Mouse (Mus musculus) embryonic facial prominence, embryonic 14.5 days (tissue): ENCODE results near the gene Col24a1. TPM values are rescaled to one million over a fixed set of nuclear protein-coding genes. Genes with fewer than 3 reads are reported as not detected.

Source experiments
- ATAC-seq: fragments of 200-750 bp; cut with Nextera tagmentation; 2 replicates; pipeline ENCODE4 v1.8.0; 2017; ENCODE audit warnings: low read depth, moderate number of reproducible peaks, moderate TSS enrichment
- DNase-seq: peaks from one replicate; pipeline ENCODE4 v3.0.0-alpha.2; 2015; ENCODE audit warnings: low spot score
- H3K27ac ChIP-seq: fragments of 300-500 bp; sonication (generic); replicated peaks from 2 replicates; pipeline ENCODE4 v1.5.1; 2014; ENCODE audit warnings: low read depth, mild to moderate bottlenecking, low read length, moderate library complexity
- H3K27me3 ChIP-seq: fragments of 300-500 bp; sonication (generic); replicated peaks from 2 replicates; pipeline ENCODE4 v1.6.1; 2014; ENCODE audit warnings: low read length; ENCODE audit not compliant: control insufficient read depth, insufficient read depth
- H3K36me3 ChIP-seq: fragments of 300-500 bp; sonication (generic); 2 replicates; pipeline ENCODE4 v1.6.1; 2014; ENCODE audit warnings: low read length, mixed read lengths; ENCODE audit not compliant: control insufficient read depth, insufficient read depth
- H3K4me1 ChIP-seq: fragments of 300-500 bp; sonication (generic); 2 replicates; pipeline ENCODE4 v1.6.1; 2014; ENCODE audit warnings: antibody characterized with exemption, low read length; ENCODE audit not compliant: control insufficient read depth, insufficient read depth
- H3K4me2 ChIP-seq: fragments of 300-500 bp; sonication (generic); 2 replicates; pipeline ENCODE4 v1.6.1; 2014; ENCODE audit warnings: low read depth, mild to moderate bottlenecking, low read length, moderate library complexity, mixed read lengths
- H3K4me3 ChIP-seq: fragments of 300-500 bp; sonication (generic); 2 replicates; pipeline ENCODE4 v1.5.1; 2014; ENCODE audit warnings: low read depth, mild to moderate bottlenecking, low read length
- H3K9ac ChIP-seq: fragments of 300-500 bp; sonication (generic); 2 replicates; pipeline ENCODE4 v1.6.1; 2014; ENCODE audit warnings: low read depth, mild to moderate bottlenecking, low read length, moderate library complexity, mixed read lengths
- H3K9me3 ChIP-seq: fragments of 300-500 bp; sonication (generic); 2 replicates; pipeline ENCODE4 v1.6.1; 2016; ENCODE audit warnings: low read length; ENCODE audit not compliant: control insufficient read depth
- WGBS: fragments of 180-500 bp; shearing (Covaris S2); extraction: QIAGEN DNeasy Blood & Tissue Kit; methylation state at CpG from one replicate; pipeline ENCODE4 v1.1.7; 2014; 5-methylcytosine and 5-hydroxymethylcytosine counted together
- polyA plus RNA-seq: library from polyadenylated mRNA; unstranded; fragments of >200 nt; fragmentation: Nextera tagmentation; extraction: Ambion mirVana; gene quantifications from 2 replicates; pipeline ENCODE4 v1.2.1, GENCODE M21; 2014

The Col24a1 gene
- polyA plus RNA-seq, 1 experiment from 2014 or later, result 16.3 TPM

DNA sequence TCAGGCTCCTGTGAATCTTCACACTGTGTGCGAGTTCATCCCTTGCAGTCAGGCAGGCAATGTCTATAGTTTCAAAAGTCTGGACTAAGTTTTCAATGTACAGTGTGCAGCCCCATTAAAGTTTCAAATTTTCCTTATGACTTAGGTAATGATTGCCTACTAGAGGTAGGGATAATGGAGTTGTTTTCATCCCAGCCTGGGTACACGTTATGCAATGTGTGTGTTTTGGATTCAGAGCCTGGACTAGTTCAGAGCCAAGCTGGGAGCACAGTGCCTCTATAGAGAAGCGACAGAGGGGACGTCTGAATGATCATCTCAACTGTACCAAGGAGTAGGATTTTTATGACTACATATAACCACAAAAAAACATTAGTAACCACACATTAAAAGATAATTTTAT lies 267.8 kb downstream of the Col24a1 start:
- no peaks in the 10 kb centered on the region for H3K4me1 ChIP-seq
- 0 out of 2 replicates have a peak, but pooled peaks cover 13% of the 10 kb centered on the region for H3K9me3 ChIP-seq
- no peaks in the 10 kb centered on the region for H3K27me3 ChIP-seq
- no peaks in the 10 kb centered on the region for H3K36me3 ChIP-seq
- H3K4me2 ChIP-seq, result no peak overlapping the region
- DNase-seq, result no peak
- ATAC-seq, result no peak
- 73% methylated on average over 4 of the region's 4 CpGs for WGBS
- H3K9ac ChIP-seq, result no peak overlapping the region
- H3K27ac ChIP-seq, result no peak overlapping the region
- H3K4me3 ChIP-seq, result no peak overlapping the region

DNA sequence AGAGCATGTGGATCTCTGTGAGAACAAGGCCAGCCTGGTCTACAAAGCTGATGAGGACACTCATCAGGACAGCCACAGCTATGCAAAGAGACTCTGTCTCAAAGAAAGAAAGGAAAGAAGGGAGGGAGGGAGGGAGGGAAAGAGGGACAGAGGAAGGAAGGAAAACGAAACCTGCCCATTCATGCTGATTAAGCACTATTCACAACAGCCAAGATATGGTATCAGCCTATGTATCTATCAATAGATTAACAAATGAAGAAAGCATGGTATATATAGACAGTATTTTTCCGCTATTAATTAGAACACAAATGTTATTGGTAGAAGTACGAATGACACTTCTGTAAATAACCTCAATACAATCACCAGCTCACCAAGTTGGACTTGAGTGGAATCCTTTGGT lies 282.2 kb downstream of the Col24a1 start:
- DNase-seq (no peak), ATAC-seq (no peak)
- Histone ChIP-seq H3K4me1 (peaks cover 9% of the 10 kb centered on the region; the same call in 1 of the 2 replicates), H3K9me3 (no peaks in the 10 kb centered on the region), H3K9ac (no peak overlapping the region), H3K4me2 (no peak overlapping the region), H3K4me3 (no peak overlapping the region), H3K27ac (no peak overlapping the region), H3K36me3 (peaks cover 20% of the 10 kb centered on the region), H3K27me3 (no peaks in the 10 kb centered on the region)
- WGBS, result 78% methylated on average over 3 of the region's 3 CpGs

DNA sequence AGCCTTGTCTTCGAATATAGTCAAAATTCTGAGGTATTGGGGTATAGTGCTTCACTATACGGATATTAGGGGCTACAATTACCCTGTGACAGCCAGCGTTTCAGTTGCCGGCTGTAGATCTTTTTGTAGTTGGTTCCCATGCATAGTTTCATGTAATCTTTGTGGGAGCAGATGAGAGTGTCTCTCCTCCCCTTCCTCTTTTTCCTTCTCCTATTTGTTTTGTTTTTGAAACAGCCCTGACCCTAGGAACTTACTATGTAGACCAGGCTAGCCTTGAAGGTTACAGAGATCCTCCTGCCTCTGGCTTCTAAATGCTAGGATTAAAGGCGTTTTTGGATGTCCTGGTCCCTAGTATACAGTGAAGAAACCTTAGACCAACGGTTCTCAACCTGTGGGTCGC lies 283.1 kb downstream of the Col24a1 start:
- no peak overlapping the region for H3K27ac ChIP-seq
- 78% methylated on average over 7 of the region's 7 CpGs for WGBS

DNA sequence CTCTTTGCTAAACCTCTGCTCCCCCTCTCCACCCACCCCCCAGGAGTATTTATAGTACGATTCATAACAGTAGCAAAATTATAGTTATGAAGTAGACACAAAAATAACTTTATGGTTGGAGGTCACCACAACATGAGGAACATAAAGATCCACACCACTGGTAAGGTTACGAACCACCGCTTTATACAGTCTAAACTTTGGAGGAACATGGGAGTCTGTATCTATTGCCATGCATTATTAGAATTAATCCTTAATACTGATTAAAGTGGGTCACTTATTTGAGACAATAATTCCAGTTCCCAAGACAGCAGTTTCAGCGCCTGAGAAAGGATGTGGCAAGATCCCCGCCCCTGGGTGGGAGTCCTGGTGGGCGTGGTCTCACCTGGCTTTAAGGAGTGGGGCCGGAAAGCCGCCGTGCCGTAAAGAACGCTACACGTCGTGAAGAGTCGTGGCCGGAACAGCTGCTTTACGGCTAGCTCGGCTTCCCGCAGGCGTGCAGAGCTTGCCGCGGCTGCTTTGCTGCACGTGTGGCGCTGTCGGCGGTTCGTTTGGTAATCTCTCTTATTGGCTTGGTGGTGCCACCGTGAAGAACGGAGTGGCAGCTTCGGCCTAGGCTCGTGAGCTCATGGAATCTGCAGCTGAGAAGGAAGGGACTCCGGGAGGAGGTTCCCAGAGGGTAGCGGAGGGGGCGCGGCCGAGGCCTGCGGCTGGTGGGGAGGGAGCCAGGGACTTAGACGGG lies 283.6 kb downstream of the Col24a1 start, which contains the start of gene Znhit6:
Znhit6 (plus strand) TSS at position 463 of the 739 bp plus-strand sequence.
- H3K4me2 ChIP-seq, result peak within 1 kb of the TSS; percentile 71
- DNase-seq (peak; percentile 98), ATAC-seq (peak; percentile 93)
- H3K36me3 ChIP-seq, result peaks cover 33% of the 10 kb centered on the region
- H3K27ac ChIP-seq, result peak within 1 kb of the TSS; percentile 46; the same call in 1 of the 2 replicates
- WGBS, result 6% methylated on average over 37 of the region's 37 CpGs
- peak within 1 kb of the TSS; percentile 77 for H3K9ac ChIP-seq
- peaks cover 9% of the 10 kb centered on the region; the same call in 1 of the 2 replicates for H3K4me1 ChIP-seq
- no peaks in the 10 kb centered on the region for H3K27me3 ChIP-seq
- no peaks in the 10 kb centered on the region for H3K9me3 ChIP-seq
- peak within 1 kb of the TSS; percentile 73 for H3K4me3 ChIP-seq

More for the DNA sequence above, 283.1 kb downstream of the Col24a1 start:
- Histone ChIP-seq H3K4me1 (peaks cover 9% of the 10 kb centered on the region; the same call in 1 of the 2 replicates), H3K4me2 (peak overlapping the region; percentile 71; the same call in 1 of the 2 replicates), H3K27me3 (no peaks in the 10 kb centered on the region), H3K9ac (no peak overlapping the region), H3K4me3 (no peak overlapping the region), H3K36me3 (peaks cover 27% of the 10 kb centered on the region), H3K9me3 (no peaks in the 10 kb centered on the region)
- no peak for DNase-seq
- ATAC-seq, result no peak

DNA sequence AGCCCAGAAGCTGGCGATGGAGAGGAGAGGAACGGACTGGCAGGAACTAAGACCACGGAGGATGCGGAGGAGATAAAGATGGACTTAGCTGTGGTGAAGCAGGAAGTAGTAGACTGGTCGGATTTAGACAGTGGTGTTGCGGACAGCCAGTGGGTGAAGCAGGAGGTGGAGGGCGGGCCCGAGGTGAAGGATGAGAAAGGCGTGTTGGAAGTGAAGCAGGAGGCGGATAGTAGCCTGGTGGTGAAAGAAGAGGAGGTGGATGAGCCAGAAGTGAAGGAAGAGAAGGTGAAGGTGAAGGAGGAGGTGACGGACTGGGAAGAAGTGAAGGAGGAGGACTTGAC lies 284.2 kb downstream of the Col24a1 start:
- no peaks in the 10 kb centered on the region for H3K9me3 ChIP-seq
- ATAC-seq (no peak; the same call in 1 of the 2 replicates), DNase-seq (no peak)
- H3K4me3 ChIP-seq, result peak overlapping the region; percentile 73
- peak overlapping the region; percentile 77 for H3K9ac ChIP-seq
- no peaks in the 10 kb centered on the region for H3K27me3 ChIP-seq
- H3K36me3 ChIP-seq, result peaks cover 38% of the 10 kb centered on the region
- peak overlapping the region; percentile 46; the same call in 1 of the 2 replicates for H3K27ac ChIP-seq
- 0% methylated on average over 11 of the region's 11 CpGs for WGBS
- peak overlapping the region; percentile 71 for H3K4me2 ChIP-seq
- peaks cover 9% of the 10 kb centered on the region; the same call in 1 of the 2 replicates for H3K4me1 ChIP-seq

DNA sequence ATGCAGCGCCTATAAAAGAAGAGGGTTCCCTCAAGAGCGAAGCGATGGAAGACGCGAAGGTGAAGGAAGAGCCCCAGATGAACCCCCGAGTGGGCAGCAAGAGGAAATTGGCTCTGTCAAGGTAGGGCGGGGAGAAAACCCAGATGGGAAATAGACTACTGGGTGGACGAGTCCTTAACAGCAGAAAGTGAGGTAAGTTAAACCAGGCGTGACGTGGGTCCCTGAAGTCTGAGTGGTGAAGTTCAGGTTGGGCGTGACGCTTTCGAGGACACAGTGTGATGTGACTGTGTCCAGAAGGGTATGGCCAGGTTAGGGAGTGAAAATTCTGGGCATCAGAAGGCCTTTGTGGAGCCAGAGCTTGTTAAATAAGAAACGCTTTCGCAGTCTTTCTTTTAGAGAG lies 284.6 kb downstream of the Col24a1 start:
- DNase-seq (no peak), ATAC-seq (no peak)
- 30% methylated on average over 15 of the region's 15 CpGs for WGBS
- H3K4me2 ChIP-seq, result peak overlapping the region; percentile 71
- H3K27ac ChIP-seq, result no peak overlapping the region
- H3K4me1 ChIP-seq, result peaks cover 9% of the 10 kb centered on the region; the same call in 1 of the 2 replicates
- peak overlapping the region; percentile 73 for H3K4me3 ChIP-seq
- no peaks in the 10 kb centered on the region for H3K9me3 ChIP-seq
- H3K27me3 ChIP-seq, result no peaks in the 10 kb centered on the region
- peaks cover 40% of the 10 kb centered on the region for H3K36me3 ChIP-seq
- H3K9ac ChIP-seq, result peak overlapping the region; percentile 77

DNA sequence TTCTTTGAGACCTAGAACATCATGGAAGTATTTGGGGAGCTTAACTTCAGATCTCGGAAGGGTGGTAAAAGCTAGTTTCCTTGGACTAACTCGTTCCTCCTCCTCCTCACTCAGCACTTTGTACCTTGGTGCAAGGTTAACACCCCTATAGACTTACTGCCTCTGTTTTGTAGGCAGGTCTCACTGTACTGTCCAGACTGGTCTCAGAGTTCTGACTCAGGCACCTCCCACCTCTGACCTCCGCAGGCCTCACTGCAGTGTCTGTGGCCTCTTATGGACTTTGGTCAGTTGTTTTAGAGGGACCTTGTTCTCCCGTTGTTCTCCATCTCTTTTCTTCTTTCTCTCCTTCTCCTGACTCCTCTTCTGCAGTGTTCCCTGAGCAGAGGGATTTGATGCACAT lies 290.8 kb downstream of the Col24a1 start:
- Histone ChIP-seq H3K27me3 (no peaks in the 10 kb centered on the region), H3K36me3 (peaks cover 74% of the 10 kb centered on the region), H3K4me2 (no peak overlapping the region), H3K9ac (no peak overlapping the region), H3K4me1 (no peaks in the 10 kb centered on the region), H3K4me3 (no peak overlapping the region), H3K27ac (no peak overlapping the region), H3K9me3 (no peaks in the 10 kb centered on the region)
- no peak for ATAC-seq
- DNase-seq, result no peak
- WGBS, result 88% methylated on average over 4 of the region's 4 CpGs

DNA sequence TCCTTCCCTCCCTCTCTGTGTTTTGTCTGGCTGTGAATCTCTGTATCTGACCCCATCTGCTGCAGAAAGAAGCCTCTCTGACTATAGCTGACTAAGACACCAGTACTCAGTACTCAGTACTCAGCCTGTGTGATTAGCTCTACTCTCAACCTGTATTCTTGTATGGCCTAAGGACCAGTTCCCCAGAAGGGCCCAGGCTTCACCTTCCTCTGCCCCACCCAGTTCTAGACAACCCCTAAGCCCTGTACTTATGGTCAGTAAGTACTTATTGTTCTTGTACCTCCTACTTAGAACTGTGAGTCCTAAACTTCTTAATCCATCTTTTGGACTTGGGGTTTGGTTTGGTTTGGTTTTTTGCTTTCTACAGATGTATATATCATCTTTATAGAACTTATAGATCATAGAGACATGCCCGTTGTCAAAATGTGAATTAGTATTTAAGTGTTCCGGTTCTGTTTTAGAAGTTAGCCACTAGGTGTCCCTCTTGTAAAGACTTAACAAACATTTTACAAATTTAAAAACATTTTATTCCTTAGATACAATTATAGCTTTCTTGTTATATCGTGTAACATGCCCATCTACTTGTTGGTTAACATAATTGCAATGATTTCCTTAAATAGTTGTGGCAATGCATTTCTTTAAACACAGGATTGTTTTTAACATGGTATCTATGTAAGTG lies 291.4 kb downstream of the Col24a1 start:
- DNase-seq (peak; percentile 53), ATAC-seq (no peak)
- Histone ChIP-seq H3K4me2 (no peak overlapping the region), H3K27me3 (no peaks in the 10 kb centered on the region), H3K9ac (no peak overlapping the region), H3K36me3 (peaks cover 67% of the 10 kb centered on the region), H3K4me3 (no peak overlapping the region), H3K27ac (no peak overlapping the region), H3K9me3 (no peaks in the 10 kb centered on the region), H3K4me1 (no peaks in the 10 kb centered on the region)
- 49% methylated on average over 3 of the region's 3 CpGs for WGBS
